In the genomic region with DNA sequence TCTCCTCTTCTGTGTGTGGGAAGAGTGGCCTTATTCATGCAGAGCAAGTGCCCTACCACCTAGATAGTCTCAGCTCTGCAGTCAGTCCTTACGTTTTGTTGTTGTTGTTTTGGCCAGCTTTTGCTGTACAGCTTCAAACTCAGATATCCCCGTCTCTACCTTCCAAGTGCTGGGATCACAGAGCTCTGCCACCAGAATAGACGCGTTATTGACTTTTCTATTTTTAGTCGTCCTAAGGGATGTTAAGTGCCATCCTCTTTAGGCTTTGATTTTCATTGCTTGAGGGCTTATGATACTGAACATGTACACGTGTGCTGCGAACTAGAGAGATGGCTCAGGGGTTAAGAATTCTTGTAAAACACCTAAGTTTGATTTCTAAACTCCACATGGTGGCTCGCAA, we compare ENCODE assay signal across 15 mouse cellular contexts.
"Had no signal": no experiment of that assay in that cellular context is flagged by ENCODE, and none has a peak within 500 bp of the region (broad histone marks: within the 10 kb centered on the region; RNA-seq: fewer than 3 reads in every experiment).

No protein-coding gene starts in this region.

- H3K27me3 ChIP-seq: limb, embryonic 13.5 days; neural tube, embryonic 15.5 days had no signal

- H3K9ac ChIP-seq: limb, embryonic 13.5 days; liver, embryonic 14.5 days; neural tube, embryonic 15.5 days had no signal

- ATAC-seq: lung, postnatal 0 days had no signal

- H3K4me2 ChIP-seq: limb, embryonic 13.5 days; neural tube, embryonic 15.5 days had no signal

- H3K4me3 ChIP-seq: limb, embryonic 13.5 days; midbrain, embryonic 10.5 days; myocyte; neural tube, embryonic 15.5 days had no signal

- H3K27ac ChIP-seq: kidney, postnatal 0 days; limb, embryonic 13.5 days; liver, embryonic 14.5 days; midbrain, embryonic 10.5 days; neural tube, embryonic 15.5 days had no signal

- H3K9me3 ChIP-seq: limb, embryonic 13.5 days; midbrain, embryonic 10.5 days; neural tube, embryonic 15.5 days had no signal

- DNase-seq: kidney, postnatal 36 days; left cerebral cortex, postnatal 4 days; lung, adult 2 months; lung, postnatal 4 days; midbrain, embryonic 14.5 days; spleen, adult 18-20 months; thymus, adult 18-20 months; thymus, postnatal 14 days had no signal
